Mouse (Mus musculus) cerebellum, postnatal 4 days (tissue): ENCODE measurements around the gene Kif22.

Source experiments
- DNase-seq, 2 experiments: peaks; one replicate each; pipeline ENCODE4 v3.0.0; 2022; ENCODE audit warnings: low spot score in 2 of 2, mixed read lengths in 1 of 2

The Kif22 gene

GRCm38 (mm10) chr7:127031244-127031643 is 11.0 kb downstream of the Kif22 start:
- DNase-seq: no peak

- no peak for DNase-seq
Measured at GRCm38 (mm10) chr7:127030172-127030571, 12.1 kb downstream of the Kif22 start.

GRCm38 (mm10) chr7:127027885-127028284 is 14.4 kb downstream of the Kif22 start:
- DNase-seq: no peak

- DNase-seq: peak; percentile 98 to 99
Measured at GRCm38 (mm10) chr7:127026984-127027726, 15.1 kb downstream of the Kif22 start, which contains the start of gene Maz. Maz (minus strand) TSS chr7:127027037.

GRCm38 (mm10) chr7:127026616-127026983 is 15.7 kb downstream of the Kif22 start:
- DNase-seq: peak in 1 of 2 experiments; percentile 85

- DNase-seq: peak; percentile 45 to 73
Measured at GRCm38 (mm10) chr7:127026161-127026600, 16.1 kb downstream of the Kif22 start.

GRCm38 (mm10) chr7:127025556-127026160 is 16.6 kb downstream of the Kif22 start:
- DNase-seq: peak in 1 of 2 experiments; percentile 56

- peak; percentile 53 to 78 for DNase-seq
Measured at GRCm38 (mm10) chr7:127024755-127025555, 17.3 kb downstream of the Kif22 start.

GRCm38 (mm10) chr7:127023896-127024690 is 18.2 kb downstream of the Kif22 start:
- no peak for DNase-seq

- DNase-seq: no peak
Measured at GRCm38 (mm10) chr7:127023272-127023691, 19.0 kb downstream of the Kif22 start.

- no peak for DNase-seq
Measured at GRCm38 (mm10) chr7:127022528-127023271, 19.6 kb downstream of the Kif22 start.

- DNase-seq: no peak
Measured at GRCm38 (mm10) chr7:127021563-127022527, 20.4 kb downstream of the Kif22 start.

- peak; percentile 38 to 65 for DNase-seq
Measured at GRCm38 (mm10) chr7:127020901-127021562, 21.2 kb downstream of the Kif22 start, which contains the start of the genes Gm42742 and Prrt2. Gm42742 (minus strand) TSS chr7:127021097. Prrt2 (minus strand) TSS chr7:127021211.

GRCm38 (mm10) chr7:127020491-127020890 is 21.8 kb downstream of the Kif22 start:
- no peak for DNase-seq

GRCm38 (mm10) chr7:127020031-127020430 is 22.2 kb downstream of the Kif22 start:
- no peak for DNase-seq

GRCm38 (mm10) chr7:127019306-127019960 is 22.8 kb downstream of the Kif22 start:
- DNase-seq: no peak

- DNase-seq: no peak
Measured at GRCm38 (mm10) chr7:127018416-127019305, 23.6 kb downstream of the Kif22 start.
